Comparison of ENCODE assay signal across 9 mouse cellular contexts in the genomic region with DNA sequence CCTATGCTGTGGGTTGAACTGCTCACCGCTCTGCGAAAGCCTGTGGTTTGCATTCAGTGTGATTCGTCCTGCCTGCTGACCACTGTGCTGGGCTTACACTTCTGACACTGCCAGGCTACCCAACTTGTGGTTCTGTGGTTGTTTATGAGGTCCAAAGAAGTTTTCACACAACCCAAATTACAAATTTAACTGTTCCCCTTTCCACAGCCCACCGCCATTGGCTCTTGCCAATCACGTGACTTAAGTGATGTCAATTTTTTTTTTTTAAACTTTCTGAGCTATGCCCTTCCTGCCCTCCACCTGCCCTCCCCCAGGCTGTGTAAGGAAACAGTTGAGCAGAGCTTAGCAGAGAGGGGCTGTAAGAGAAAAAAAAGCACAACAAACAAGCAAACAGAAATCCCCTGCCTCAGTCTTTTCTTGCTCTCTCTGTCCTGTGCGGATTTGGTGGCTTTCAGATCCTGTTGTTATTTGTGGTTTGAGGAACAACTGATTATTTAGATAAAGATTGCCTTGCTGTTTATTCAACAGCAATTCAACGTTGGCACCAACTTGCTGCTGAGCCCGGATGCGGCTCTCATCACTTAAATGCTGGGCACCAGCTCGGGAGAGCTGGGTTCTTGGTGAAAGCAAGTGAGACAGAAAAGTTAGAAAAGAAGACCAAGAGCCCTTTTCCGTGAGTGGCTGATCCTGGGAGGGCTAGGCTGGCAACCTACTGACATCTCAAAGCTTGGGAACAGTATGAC. TPM values are rescaled to one million over a fixed set of nuclear protein-coding genes. Genes with fewer than 3 reads are reported as not detected.
A peak's percentile ranks its signal among the peaks of the same experiment; 100 is the strongest.
DNase-seq lines count a peak whose midpoint lies in the region; ATAC-seq and TF ChIP-seq lines count a peak whose summit lies in the region.
"Had no signal": no experiment of that assay in that cellular context is flagged by ENCODE, and none has a peak within 500 bp of the region (broad histone marks: within the 10 kb centered on the region; RNA-seq: fewer than 3 reads in every experiment).

A gene (minus strand): TSS at position 242 of the 743 bp plus-strand sequence.

- H3K9ac ChIP-seq in heart, postnatal 0 days (replicated peaks; ENCODE audit: low read depth, low read length): no peak within 1 kb of the TSS; the same call in 1 of the 2 replicates
- H3K9ac ChIP-seq: midbrain, embryonic 12.5 days had no signal

- H3K4me2 ChIP-seq in heart, postnatal 0 days (ENCODE audit: low read depth, low read length): peak within 1 kb of the TSS; percentile 17; the same call in 1 of the 2 replicates
- H3K4me2 ChIP-seq: midbrain, embryonic 12.5 days had no signal

- H3K27me3 ChIP-seq in G1E (ENCODE audit: insufficient read depth, low read length): peaks cover 11% of the 10 kb centered on the region
- H3K27me3 ChIP-seq in heart, postnatal 0 days (ENCODE audit: control insufficient read depth, insufficient read depth, low read length): peaks cover 53% of the 10 kb centered on the region
- no peaks in the 10 kb centered on the region for H3K27me3 ChIP-seq in megakaryocyte, embryonic 14.5 days (replicated peaks)

- TF ChIP-seq CTCF in G1E (IDR thresholded peaks at IDR 0.05; ENCODE audit: low read depth, low read length): no peak
- no peak for TF ChIP-seq CTCF in heart, postnatal 0 days (IDR thresholded peaks at IDR 0.05; ENCODE audit: low read depth)

- no peaks in the 10 kb centered on the region for H3K9me3 ChIP-seq in G1E (replicated peaks)
- H3K9me3 ChIP-seq in heart, postnatal 0 days (replicated peaks; ENCODE audit: control insufficient read depth, low read length): no peaks in the 10 kb centered on the region
- no peaks in the 10 kb centered on the region for H3K9me3 ChIP-seq in megakaryocyte, embryonic 14.5 days
- H3K9me3 ChIP-seq: midbrain, embryonic 12.5 days had no signal

- WGBS in heart, postnatal 0 days: 81% methylated on average over 11 of the region's 11 CpGs

- no peak within 1 kb of the TSS for H3K27ac ChIP-seq in heart, postnatal 0 days (ENCODE audit: low read depth)
- H3K27ac ChIP-seq: midbrain, embryonic 12.5 days had no signal

- DNase-seq in gastrocnemius, postnatal 4 days (ENCODE audit: low spot score in 2 of 2): no peak
- no peak for DNase-seq in gastrocnemius, postnatal 25 days
- peak; percentile 73 for DNase-seq in G1E (ENCODE audit: low spot score)
- DNase-seq in heart, postnatal 0 days (ENCODE audit: low spot score): no peak
- DNase-seq in ovary, postnatal 36 days (ENCODE audit: low spot score): no peak
- DNase-seq in urinary bladder, postnatal 10 days (ENCODE audit: low spot score): no peak
- DNase-seq in frontal cortex, postnatal 36 days (ENCODE audit: low spot score in 2 of 2): no peak

- TF ChIP-seq EP300 in heart, postnatal 0 days (IDR thresholded peaks at IDR 0.05; ENCODE audit: low read depth): no peak

- H3K36me3 ChIP-seq in G1E (replicated peaks): peaks cover 26% of the 10 kb centered on the region
- no peaks in the 10 kb centered on the region for H3K36me3 ChIP-seq in heart, postnatal 0 days (replicated peaks; ENCODE audit: control insufficient read depth, insufficient read depth, low read length)
- H3K36me3 ChIP-seq in megakaryocyte, embryonic 14.5 days (replicated peaks; ENCODE audit: low read length): peaks cover 30% of the 10 kb centered on the region
- H3K36me3 ChIP-seq: midbrain, embryonic 12.5 days had no signal

- ATAC-seq in G1E (ENCODE audit: extremely low read depth, insufficient number of reproducible peaks, low FRiP score, poor library complexity, severe bottlenecking): peak; percentile 48
- no peak for ATAC-seq in heart, postnatal 0 days (ENCODE audit: insufficient read depth, low read depth)

- H3K4me3 ChIP-seq in G1E (ENCODE audit: low read depth, low read length): peak within 1 kb of the TSS; percentile 78
- H3K4me3 ChIP-seq in heart, postnatal 0 days (ENCODE audit: low read depth, low read length): peak within 1 kb of the TSS; percentile 32; the same call in 1 of the 2 replicates
- peak within 1 kb of the TSS; percentile 95 for H3K4me3 ChIP-seq in megakaryocyte, embryonic 14.5 days (replicated peaks)
- H3K4me3 ChIP-seq: midbrain, embryonic 12.5 days had no signal

- H3K4me1 ChIP-seq in G1E (ENCODE audit: insufficient read depth, low read depth, low read length): peaks cover 69% of the 10 kb centered on the region
- no peaks in the 10 kb centered on the region for H3K4me1 ChIP-seq in heart, postnatal 0 days (ENCODE audit: control insufficient read depth, insufficient read depth)
- H3K4me1 ChIP-seq in megakaryocyte, embryonic 14.5 days: peaks cover 79% of the 10 kb centered on the region

RNA-seq across cellular contexts. Expression of the gene that starts here (rescaled TPM):
- 10 to 100 TPM; 11.1 to 11.6 TPM for total RNA-seq in gastrocnemius, postnatal 4 days (2021)
- total RNA-seq in gastrocnemius, postnatal 25 days (2021): 1 to 10 TPM; 2.5 to 2.9 TPM
- total RNA-seq in G1E (2014; fragmentation: Nextera tagmentation) (208 and 213 TPM in 2 replicates), G1E (2017) (32.7 and 36.1 TPM in 2 replicates)
- 158 and 168 TPM in 2 replicates for polyA plus RNA-seq in G1E (2012)
- total RNA-seq in heart, postnatal 0 days (2014; rRNA removed; ENCODE audit: low replicate concordance): 1.3 and 4.4 TPM in 2 replicates
- polyA plus RNA-seq in heart, postnatal 0 days (2015; fragmentation: Nextera tagmentation; extraction: Ambion mirVana): 0.33 and 0.37 TPM in 2 replicates
- 322 and 895 TPM in 2 replicates for polyA plus RNA-seq in megakaryocyte, embryonic 14.5 days (2012; ENCODE audit: insufficient read depth, low replicate concordance)

Comparison
In these comparisons a context has a peak if more than half of its experiments do, and no peak if none do; other contexts are left out.
1. RNA of the gene that starts here (polyA plus RNA-seq): 322 to 895 TPM in megakaryocyte, embryonic 14.5 days and 158 to 168 TPM in G1E; 0.33 to 0.37 TPM in heart, postnatal 0 days; every median in the first group is over 100 times any median in the second.
2. H3K4me3 ChIP-seq: peak in every context shown above with its lines; median percentile 95 in megakaryocyte, embryonic 14.5 days; 78 in G1E; 32 in heart, postnatal 0 days.